In the genomic region with DNA sequence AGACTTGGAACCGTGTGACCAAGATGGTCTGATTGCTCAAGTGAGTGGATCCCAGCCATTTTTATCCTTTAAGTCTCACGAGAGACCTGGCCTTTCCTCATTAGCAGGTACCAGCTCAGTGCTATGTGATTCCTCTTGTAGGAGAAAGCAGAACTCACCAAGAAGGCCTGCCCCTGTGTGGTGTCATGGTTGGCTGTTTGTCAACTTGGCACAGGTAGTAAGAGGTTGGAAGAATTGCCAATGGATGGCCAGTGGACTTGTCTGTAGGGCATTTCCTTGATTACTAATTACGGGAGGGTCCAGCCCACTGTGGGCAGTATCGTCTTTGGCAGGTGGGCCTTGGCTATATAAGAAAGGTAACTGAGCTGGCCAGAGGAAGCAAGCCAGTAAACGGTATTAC, we compare ENCODE assay signal across 16 mouse cellular contexts.
DNase-seq lines count a peak whose midpoint lies in the region.
"Had no signal": no experiment of that assay in that cellular context is flagged by ENCODE, and none has a peak within 500 bp of the region (broad histone marks: within the 10 kb centered on the region; RNA-seq: fewer than 3 reads in every experiment).

No protein-coding gene starts in this region.

- DNase-seq in cerebellum, postnatal 10 days, result peak; percentile 66 to 68
- DNase-seq in cerebellum, postnatal 4 days (ENCODE audit: low spot score in 2 of 2), result no peak
- DNase-seq in gastrocnemius, postnatal 14 days, result peak; percentile 9
- DNase-seq in gastrocnemius, postnatal 36 days, result no peak
- DNase-seq in heart, postnatal 10 days, result peak; percentile 32 to 41
- DNase-seq in heart, postnatal 36 days, result no peak
- DNase-seq in adipocyte (ENCODE audit: low spot score), result peak; percentile 74
- DNase-seq in layer of hippocampus, adult 9-10 months (ENCODE audit: low spot score), result no peak
- DNase-seq: adrenal gland, adult 2 months; adrenal gland, postnatal 36 days; cerebellum, adult 11 months; cerebellum, adult 8-10 months; forebrain, postnatal 0 days; gastrocnemius, postnatal 25 days; heart, postnatal 4 days; kidney, adult 9 months had no signal

- intact Hi-C loops in gastrocnemius, postnatal 14 days (cut with DNase I; ENCODE audit: low total_unique reads), result no loop called here
- intact Hi-C loops in gastrocnemius, postnatal 36 days (cut with DNase I), result no loop called here
- intact Hi-C loops in heart, postnatal 10 days (cut with DNase I), result no loop called here
- intact Hi-C loops in heart, postnatal 36 days (cut with DNase I), result no loop called here

Comparison
In these comparisons a context has a peak if more than half of its experiments do, and no peak if none do; other contexts are left out.
1. DNase-seq: peak in cerebellum, postnatal 10 days (2 of 2), gastrocnemius, postnatal 14 days (single experiment), heart, postnatal 10 days (2 of 2) and adipocyte (single experiment); none in cerebellum, postnatal 4 days (0 of 2), gastrocnemius, postnatal 36 days (0 of 2), heart, postnatal 36 days (0 of 2) and layer of hippocampus, adult 9-10 months (single experiment).